Mouse (Mus musculus) heart, adult 11 months (tissue): ENCODE measurements around the gene Rtn4rl1.
A peak's percentile ranks its signal among the peaks of the same experiment; 100 is the strongest.
"Not testable (repeated sequence)": the region's sequence is repeated elsewhere in the genome, so short reads cannot be mapped to it uniquely, and the experiment has no call there.

Source experiments
- DNase-seq: peaks from one replicate; pipeline ENCODE4 v3.0.0; 2022

The Rtn4rl1 gene

GRCm38 (mm10) chr11:75280066-75280410 is 86.5 kb downstream of the Rtn4rl1 start:
- DNase-seq, result no peak

- no peak for DNase-seq
Observed at GRCm38 (mm10) chr11:75280435-75281001, 86.9 kb downstream of the Rtn4rl1 start.

DNA sequence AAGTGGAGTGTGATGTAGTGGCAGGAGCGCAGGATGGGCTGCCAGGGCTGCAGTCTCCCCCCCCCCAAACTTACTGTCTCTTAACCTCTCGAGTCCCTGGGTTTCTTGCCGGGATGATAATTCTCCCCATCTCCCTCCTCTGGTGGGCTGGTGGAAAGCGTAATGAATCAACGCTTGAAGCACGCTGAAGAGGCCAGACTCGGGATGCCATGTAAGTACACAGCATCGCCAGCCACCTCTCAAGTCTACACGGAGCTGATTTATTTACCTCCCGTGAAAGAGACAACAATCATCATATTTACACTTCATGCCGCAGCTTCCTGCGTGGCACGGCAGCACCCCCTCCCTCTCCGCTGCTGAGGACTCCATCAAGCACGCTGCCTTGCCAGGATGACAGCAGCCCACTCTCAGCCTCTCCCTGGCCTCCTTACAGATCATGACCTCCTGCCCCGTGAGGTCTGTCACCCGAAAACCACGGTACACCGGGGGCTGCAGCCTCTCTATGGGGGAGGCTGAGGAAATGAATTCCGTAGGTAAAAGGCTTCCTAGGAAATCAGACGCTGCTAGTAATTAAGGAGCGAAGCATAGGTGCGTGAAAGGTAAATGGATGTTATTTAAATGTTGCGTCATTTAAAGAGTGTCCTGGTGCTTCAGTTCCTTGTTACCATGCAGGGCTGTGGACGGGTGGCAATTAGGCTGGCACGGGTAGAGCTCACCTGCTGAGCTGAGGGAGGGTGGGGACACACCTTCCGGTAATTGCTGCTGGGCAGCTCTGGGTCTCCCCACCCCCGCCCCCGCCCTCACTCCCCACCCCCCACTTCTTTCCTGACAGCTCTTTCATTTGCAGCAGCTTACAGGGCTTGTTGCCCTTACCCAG is 88.0 kb downstream of the Rtn4rl1 start:
- DNase-seq, result no peak

DNA sequence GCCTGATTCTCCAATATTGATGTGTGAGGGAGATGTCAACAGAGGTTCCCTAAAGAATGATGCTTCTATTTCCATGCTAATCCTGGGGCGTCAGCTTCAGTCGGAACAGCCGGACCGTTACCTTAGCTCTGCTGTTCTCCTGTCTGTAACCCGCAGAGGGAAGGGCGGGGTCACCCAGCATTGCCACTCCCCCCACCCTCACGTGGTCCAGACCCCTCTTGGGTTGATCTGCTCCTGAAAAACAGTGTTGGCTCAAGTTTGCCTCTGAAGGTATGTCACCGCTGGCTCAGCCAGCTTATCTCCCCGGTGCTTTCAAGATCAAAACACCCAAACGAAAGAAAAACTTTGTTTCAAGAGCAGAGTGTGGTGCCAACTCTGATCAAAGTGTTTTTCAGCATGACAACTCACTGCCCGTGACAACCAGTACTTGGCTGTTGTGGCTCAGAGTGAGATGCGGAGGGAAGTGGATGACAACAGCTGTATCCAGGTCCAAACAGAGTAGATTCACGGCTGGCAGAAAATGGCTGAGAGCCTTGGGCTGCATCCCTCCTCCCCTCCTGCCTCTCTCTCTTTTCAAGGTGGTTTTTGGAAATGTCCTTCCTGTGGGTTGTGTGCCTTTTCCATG is 89.0 kb downstream of the Rtn4rl1 start:
- no peak for DNase-seq

DNA sequence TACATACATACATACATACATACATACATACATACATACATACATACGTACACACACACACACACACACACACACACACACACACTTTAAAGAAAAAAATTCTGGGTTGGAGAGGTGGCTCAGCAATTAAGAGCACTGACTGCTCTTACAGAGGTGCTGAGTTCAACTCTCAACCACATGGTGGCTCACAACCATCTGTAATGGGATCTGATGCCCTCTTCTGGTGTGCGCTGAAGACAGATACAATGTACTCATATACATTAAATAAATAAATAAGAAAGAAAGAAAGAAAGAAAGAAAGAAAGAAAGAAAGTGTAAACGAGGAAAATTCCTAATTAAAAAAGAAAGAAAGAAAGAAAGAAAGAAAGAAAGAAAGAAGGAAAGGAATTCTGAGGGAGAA is 90.2 kb downstream of the Rtn4rl1 start:
- not testable (repeated sequence) for DNase-seq

DNA sequence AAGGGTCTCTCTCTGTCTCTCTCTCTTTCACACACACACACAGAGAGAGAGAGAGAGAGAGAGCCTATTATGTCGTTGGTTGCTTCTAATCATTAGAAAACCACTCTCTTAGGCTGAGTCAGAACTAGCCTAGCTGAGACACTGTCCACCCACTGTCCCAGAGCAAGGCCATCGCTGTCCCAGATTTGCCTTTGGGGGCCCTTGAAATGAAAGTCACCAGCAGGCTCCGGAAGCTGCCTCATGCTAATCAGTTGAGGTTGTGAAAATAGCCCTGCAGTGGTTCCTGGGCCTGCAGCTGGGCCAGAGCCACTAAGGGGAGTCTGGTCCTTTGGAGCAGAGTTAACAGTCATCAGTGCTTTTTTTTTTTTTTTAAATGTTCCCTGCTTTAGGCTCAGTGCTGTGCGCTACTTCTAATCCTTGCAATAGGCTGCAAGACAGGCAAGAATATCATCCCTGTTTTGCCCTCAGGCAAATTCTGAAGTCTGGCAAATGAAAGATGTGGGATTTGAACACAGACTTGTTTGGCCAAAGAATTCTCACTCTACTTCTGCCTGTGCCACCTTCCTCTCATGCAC is 92.4 kb downstream of the Rtn4rl1 start:
- DNase-seq, result peak; percentile 94

DNA sequence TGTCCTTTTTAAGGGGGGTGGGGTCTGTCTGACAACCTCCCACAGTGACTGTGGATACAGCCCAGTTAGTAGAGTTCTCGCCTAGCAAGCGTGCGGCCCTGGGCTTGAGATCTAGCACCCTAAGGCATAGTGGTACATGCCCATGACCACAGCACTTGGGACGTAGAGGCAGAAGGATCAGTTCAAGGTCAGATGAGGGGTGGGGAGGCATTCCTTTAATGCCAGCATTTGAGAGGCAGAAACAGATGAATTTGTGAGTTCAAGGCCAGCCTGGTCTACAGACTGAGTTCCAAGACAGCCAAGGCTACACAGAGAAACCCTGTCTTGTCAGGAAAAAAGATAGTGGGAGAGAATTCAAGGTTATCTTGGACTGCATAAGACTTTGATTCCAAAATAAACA is 93.3 kb downstream of the Rtn4rl1 start:
- no peak for DNase-seq

DNA sequence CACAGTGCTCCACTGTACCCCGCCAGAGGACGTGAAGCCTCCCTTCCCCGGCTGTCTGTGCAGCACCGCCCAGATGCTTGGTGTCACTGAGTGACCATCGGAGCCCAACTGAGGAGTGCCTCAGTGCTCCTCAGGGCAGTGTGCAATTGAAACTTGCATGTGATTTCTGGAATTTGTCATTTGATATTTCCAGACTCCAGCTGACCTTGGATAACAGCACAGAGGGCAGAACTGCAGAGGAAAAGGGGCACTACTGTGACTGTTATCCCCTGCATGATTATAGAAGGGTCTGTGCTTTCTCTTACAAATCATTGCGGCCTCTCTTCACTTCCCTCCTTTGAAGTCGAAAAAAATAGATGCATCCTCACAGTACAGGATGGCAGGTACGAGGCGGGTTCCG is 94.4 kb downstream of the Rtn4rl1 start:
- no peak for DNase-seq

DNA sequence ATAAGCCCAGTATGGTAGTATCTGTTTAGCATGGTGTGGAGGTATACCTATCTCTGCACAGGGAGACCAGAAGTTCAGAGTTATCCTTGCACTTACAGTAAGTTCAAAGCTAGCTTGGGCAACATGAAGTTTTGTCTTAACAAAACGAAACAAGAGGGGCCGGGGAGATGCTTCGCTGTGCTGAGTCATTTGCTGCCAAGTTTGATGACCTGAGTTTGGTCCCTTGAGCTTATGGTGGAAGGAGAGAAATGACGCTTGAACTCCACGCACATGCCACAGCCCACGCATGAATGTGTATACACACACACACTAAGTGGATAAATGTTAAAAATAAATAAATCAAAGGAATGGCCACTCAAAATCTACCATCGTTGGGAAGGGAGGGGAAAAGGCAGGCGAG is 94.9 kb downstream of the Rtn4rl1 start:
- no peak for DNase-seq

GRCm38 (mm10) chr11:75289120-75289519 is 95.5 kb downstream of the Rtn4rl1 start:
- no peak for DNase-seq

- DNase-seq, result peak; percentile 96
Observed at GRCm38 (mm10) chr11:75290566-75291271, 97.1 kb downstream of the Rtn4rl1 start.

DNA sequence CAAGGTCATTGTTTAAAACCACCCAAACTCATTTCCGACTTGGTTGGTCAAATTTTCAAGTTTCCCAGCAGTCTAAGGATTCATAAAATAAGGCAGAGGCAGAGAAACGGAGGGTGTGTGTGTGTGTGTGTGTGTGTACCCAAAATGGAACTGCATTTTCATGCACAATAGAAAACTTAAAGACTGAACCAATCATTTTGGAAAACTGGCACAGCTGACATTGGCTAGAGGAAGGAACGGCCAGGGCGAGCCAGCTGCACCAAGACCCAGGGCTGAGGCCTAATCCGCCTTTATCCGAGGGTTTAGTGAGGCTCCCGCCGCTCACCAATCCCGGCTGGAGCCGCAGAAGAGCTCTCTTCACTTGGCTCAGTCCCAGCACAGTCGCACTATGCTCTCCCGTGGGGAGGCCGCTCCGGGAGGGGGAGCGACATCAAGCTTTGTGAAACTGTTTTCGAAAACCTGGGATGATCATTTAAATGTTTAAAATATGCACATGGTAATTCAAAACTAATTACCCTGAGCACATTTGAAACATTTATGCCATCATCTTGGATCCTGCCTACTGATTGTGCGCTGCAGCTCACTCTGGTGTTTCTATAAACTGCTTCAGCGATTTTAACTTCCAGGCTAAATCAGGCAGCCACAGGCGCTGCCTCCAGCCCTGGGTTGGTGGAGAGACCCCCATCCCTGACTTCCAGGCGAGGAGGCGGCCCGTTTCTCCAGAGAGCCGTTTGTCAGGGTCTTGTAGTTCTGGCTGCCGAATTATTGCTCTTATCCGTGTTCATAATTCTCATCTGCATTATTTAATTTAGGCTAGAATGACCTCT is 98.0 kb downstream of the Rtn4rl1 start:
- DNase-seq, result no peak

- DNase-seq, result no peak
Observed at GRCm38 (mm10) chr11:75292281-75292680, 98.7 kb downstream of the Rtn4rl1 start.

DNA sequence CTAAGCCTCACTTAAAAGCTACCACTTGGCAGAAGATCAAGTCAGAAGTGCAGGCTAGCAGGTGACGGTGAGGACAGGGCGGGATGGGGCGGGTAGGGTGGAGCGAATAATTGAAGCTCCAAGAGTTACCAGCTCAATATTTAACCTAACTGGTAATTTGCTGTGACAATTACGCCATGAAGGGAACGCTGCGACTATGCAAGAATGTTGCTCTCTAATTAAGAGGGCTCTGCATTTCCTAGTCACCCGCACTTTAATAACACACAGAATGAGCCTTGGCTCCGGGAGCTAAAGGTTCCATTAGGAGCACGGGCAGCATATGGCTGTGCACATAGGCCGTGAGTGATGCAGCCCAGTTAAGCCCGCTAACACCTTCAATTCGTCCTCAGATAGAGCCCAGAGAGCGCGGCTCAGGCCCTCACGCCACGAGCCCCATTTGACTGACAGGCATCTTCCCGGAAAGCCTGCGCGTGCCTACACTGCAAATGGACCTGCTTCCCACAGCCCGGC is 100.3 kb downstream of the Rtn4rl1 start:
- DNase-seq, result no peak

GRCm38 (mm10) chr11:75294862-75295261 is 101.3 kb downstream of the Rtn4rl1 start:
- peak; percentile 94 for DNase-seq

DNA sequence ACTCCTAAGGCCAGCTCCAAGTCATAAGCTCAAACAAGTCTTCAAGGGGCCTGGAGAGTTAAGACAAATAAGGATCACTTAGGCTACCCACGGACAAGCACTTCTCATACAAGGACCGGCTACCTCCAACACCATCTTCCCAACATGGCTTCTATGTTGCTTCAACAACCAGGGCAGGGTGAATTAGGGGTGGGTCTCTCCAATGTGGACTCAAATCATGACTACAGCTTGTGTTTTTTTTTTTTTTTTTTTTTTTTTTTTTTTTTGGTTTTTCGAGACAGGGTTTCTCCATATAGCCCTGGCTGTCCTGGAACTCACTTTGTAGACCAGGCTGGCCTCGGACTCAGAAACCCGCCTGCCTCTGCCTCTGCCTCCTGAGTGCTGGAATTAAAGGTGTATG is 102.0 kb downstream of the Rtn4rl1 start:
- not testable (repeated sequence) for DNase-seq

- peak; percentile 71 for DNase-seq
Observed at GRCm38 (mm10) chr11:75296406-75297005, 102.9 kb downstream of the Rtn4rl1 start.

GRCm38 (mm10) chr11:75297631-75298030 is 104.0 kb downstream of the Rtn4rl1 start:
- DNase-seq, result no peak

DNA sequence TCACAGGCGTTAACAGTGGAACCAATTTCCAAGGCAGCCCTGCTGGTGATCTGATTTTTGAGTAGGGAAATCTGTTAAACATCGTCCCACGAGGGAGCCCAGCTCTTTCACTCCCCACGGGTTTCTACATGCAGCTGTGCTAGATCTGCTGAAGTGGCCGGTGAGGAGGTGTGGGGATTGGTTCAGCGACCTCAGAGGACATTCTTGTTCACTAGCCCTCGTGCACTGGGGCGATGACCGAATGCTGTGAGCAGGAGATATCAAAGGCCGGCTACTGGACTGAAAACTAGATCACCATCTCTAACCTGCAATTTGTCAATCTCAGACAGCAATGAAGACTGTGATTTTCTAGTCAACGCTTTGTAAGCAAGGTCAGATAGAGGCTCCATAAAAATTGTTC is 104.9 kb downstream of the Rtn4rl1 start:
- DNase-seq, result peak; percentile 93

GRCm38 (mm10) chr11:75299786-75300185 is 106.2 kb downstream of the Rtn4rl1 start:
- no peak for DNase-seq

- no peak for DNase-seq
Observed at GRCm38 (mm10) chr11:75300954-75301353, 107.4 kb downstream of the Rtn4rl1 start.

- no peak for DNase-seq
Observed at GRCm38 (mm10) chr11:75304797-75305196, 111.2 kb downstream of the Rtn4rl1 start.
